Mouse (Mus musculus) erythroblast, embryonic 14.5 days (primary cell): ENCODE data around the gene Kif17.

Experiments
- GATA1 ChIP-seq: IDR thresholded peaks from 2 replicates; pipeline ENCODE4 v1.6.1; 2012; ENCODE audit warnings: low read length, inconsistent platforms, mixed read lengths
- TAL1 ChIP-seq: IDR thresholded peaks from 3 replicates; pipeline ENCODE4 v1.6.1; 2012; ENCODE audit warnings: low read length, inconsistent platforms, mixed read lengths

- TF ChIP-seq GATA1, result no peak
- TF ChIP-seq TAL1, result no peak
These were observed 89.7 kb downstream of the Kif17 start for GRCm38 (mm10) chr4:138339963-138340362.
